Mouse (Mus musculus): ENCODE measurements around the gene Trit1.

GRCm38 (mm10) chr4:123093064-123093776 is 76.8 kb downstream of the Trit1 start:
- no peak for TF ChIP-seq ZC3H11A (IDR thresholded peaks at IDR 0.05; ENCODE audit: borderline replicate concordance, low read depth, low read length)
- no peak for TF ChIP-seq CHD2 (IDR thresholded peaks at IDR 0.05; ENCODE audit: low read depth, low read length)
- TF ChIP-seq HCFC1 (IDR thresholded peaks at IDR 0.05; ENCODE audit: borderline replicate concordance, insufficient read depth, low read length) = no peak
- TF ChIP-seq MAFK (IDR thresholded peaks at IDR 0.05; ENCODE audit: insufficient read depth, low read depth, low read length) = no peak
- TF ChIP-seq ZNF384 (IDR thresholded peaks at IDR 0.05; ENCODE audit: low read depth, low read length) = no peak

All from ES-E14 (cell line).